Mouse (Mus musculus): Measurements from ENCODE around the gene Kcnj10.
A peak's percentile ranks its signal among the peaks of the same experiment; 100 is the strongest.

Gene Kcnj10

GRCm38 (mm10) chr1:172311921-172312767, 28.9 kb upstream of the Kcnj10 start:
- DNase-seq (ENCODE audit: low spot score in 2 of 2) = peak; percentile 83 to 88

DNA sequence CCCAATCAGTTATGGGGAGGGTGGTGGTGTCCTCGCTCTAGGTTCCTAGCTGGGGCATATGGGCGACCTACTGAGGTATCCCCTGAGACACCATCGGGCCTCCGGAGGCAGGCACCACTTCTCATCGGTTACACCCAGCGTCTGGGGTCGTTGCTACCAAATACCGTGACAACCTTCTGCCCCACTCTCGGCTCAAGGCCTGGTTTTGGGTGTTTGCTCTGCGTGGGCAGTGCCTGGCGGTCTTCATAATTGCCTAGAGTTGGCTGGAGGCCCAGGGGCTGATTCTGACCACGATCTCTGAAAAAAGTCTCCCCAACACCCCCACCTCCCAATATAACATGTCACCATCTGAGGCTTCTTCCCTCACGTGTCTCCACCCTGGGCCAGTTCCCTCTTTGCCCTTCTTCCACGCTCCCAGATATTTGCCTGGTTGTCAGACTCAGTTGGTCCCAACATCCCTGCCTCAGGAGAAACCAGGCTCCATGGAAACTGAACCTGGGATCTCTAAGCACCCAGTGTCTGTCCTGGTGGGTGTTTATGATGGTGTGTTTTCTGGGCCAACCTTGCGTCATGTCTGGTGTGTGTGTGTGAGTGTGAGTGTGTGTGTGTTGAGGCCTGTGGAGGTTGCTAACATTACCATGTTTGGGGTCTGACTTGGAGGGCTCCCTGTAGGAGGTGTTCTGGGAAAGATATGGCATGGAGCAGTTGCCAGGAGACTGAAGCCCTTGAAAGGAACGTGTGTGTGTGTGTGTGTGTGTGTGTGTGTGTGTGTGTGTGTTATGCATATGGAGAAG, 28.0 kb upstream of the Kcnj10 start:
- no peak for DNase-seq (ENCODE audit: low spot score in 2 of 2)

GRCm38 (mm10) chr1:172313613-172314411, 27.2 kb upstream of the Kcnj10 start:
- no peak for DNase-seq (ENCODE audit: low spot score in 2 of 2)

DNA sequence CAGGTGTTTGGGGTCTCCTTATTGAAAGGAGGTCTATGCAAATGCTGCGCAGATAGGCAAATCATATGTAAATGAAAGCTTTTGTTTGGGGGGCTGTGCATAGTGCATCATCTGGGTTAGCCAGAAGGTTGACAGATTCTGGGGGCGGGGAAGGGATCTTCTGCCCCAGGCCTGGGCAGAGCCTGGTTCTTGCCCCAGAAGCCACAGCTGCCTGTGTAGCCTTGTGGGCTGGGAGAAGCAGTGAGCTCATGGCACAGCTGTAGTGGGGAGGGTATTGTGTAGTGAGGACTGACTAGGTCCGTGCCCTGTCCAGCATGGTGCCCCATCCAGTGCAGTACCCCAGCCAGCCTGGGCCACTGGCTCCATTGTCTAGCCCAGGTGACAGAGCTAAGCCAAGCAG, 26.1 kb upstream of the Kcnj10 start:
- DNase-seq (ENCODE audit: low spot score in 2 of 2) = no peak

DNA sequence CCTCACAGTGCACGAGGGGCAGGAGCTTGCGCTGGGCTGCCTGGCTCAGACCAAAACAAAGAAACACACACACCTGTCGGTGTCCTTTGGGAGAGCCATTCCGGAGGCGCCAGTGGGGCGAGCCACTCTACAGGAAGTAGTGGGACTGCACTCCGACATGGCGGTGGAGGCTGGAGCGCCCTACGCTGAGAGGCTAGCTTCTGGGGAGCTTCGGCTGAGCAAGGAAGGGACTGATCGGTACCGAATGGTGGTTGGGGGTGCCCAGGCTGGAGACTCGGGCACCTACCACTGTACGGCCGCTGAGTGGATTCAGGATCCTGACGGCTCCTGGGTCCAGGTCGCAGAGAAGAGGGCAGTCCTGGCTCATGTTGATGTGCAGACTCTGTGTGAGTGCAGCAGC, 23.6 kb upstream of the Kcnj10 start:
- DNase-seq (ENCODE audit: low spot score in 2 of 2) = no peak

DNA sequence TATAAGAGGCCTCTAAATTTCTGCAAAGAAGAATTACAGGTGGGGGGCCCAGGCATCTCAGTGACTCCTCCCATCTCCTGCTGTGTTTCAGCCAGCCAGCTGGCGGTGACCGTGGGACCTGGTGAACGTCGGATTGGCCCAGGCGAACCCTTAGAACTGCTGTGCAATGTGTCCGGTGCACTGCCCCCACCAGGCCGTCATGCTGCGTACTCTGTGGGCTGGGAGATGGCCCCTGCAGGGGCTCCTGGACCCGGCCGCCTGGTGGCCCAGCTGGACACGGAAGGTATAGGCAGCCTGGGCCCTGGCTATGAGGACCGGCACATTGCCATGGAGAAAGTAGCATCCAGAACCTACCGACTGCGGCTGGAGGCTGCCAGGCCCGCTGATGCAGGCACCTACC, 23.1 kb upstream of the Kcnj10 start:
- no peak for DNase-seq (ENCODE audit: low spot score in 2 of 2)

- DNase-seq (ENCODE audit: low spot score in 2 of 2) = no peak
These were observed 22.5 kb upstream of the Kcnj10 start for GRCm38 (mm10) chr1:172318424-172319035.

DNA sequence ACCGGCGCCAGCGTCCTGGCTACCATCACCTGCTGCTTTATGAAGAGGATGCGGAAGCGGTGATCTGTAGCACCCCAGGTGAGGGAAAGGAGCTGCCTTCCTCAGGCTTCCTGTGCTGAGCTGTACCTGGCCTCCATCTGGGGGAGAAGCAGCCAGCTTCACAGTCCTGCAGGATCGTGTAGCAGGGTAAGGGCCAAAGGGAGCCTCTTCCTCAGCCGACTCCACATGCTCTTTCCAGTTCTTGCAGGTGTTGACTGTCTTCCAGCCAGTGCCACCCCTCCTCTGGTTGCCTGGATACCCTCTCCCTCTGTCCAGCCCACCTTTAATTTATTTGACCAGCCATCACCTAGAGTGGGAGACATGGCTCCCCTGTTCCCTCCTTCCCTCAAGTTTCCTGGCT, 21.7 kb upstream of the Kcnj10 start:
- no peak for DNase-seq (ENCODE audit: low spot score in 2 of 2)

DNA sequence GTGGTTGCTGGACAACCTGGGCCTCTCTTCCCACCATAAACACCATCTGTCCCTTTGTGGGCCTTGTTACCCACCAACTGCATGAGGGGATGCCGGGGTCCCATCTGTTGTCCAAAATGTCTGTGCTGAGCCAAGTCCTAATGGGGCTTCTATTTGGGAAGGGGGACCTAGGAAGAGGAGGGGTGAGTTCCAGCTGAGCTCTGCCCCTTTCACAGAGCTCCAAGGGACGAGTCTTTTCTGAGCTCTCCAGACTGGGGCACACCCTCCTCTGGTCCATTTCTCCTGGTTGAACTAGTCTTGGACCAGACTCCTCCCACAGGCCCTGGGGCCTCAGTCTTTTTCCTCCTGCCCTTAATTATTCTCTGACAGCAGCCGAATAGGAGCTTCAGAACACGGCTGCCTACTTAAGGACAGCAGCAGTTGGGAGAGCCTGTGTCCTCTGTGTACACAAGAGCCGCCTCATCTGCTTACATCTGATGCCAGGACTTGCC, 21.0 kb upstream of the Kcnj10 start:
- no peak for DNase-seq (ENCODE audit: low spot score in 2 of 2)

DNA sequence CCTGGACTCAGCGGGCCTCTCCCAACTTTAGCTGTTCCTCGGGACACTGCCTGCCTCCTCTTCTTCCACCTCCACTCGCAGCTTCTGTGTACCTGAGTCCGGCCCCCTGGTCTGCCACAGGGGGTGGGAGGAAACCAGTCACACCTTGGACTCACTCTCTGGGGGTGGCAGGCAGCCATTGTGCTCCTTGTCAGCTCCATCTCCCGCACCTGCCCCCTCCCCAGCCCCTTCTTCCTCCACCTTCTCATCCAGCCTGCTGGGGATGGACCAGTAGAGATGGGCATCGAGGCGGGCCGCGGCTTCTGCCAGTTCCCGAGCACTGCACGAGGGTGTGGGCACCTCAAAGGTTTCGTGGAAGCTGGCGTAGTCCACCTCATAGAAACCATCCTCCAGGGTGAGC, 18.3 kb upstream of the Kcnj10 start:
- DNase-seq (ENCODE audit: low spot score in 2 of 2) = no peak

GRCm38 (mm10) chr1:172323298-172323697, 17.7 kb upstream of the Kcnj10 start:
- DNase-seq (ENCODE audit: low spot score in 2 of 2) = no peak

DNA sequence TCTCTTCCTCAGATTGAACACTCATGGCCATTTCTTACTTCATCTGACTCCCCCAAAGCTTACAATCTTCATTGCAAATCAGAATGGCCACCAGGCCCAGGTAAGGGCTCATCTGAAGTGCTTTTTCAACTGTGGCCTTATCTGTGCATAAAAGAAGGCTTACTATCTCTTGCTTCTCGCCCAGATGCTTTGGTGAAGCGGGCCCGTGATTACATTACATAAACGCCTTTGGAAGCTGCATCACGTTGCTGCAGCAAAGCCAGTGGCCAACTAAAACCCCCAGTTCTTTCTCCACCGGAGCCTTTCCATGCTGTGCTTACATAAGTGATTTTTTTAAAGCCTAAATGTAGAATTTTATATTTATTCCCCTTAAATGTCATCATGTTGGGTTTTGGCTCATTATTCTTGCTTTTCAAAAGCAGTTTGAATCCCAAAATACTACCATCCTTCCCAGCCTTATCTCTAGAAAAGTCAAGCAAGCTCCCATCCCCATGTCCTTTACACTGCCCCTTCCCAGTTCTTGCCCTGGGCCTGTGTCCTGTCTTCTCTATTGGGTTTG, 17.1 kb upstream of the Kcnj10 start:
- DNase-seq (ENCODE audit: low spot score in 2 of 2) = no peak

DNA sequence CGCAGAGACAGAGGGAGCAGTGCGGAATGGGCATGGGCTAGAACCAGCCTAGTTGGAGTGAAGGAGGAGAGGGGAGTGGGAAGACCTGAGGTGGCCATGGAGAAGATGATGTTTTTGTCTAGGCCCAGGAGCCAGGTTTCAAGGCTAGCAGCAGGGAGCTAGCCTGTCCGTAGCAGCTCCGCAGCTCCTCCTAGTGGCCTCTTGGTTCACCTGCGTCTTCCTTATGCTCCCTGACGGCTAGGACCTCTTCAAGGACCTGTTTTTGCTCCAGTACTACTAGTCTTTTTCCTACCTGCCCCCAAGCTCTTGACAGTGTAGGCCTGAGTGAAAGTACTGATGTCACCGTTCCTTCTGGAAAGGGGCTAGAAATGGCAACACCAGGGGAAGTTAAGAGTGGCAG, 16.3 kb upstream of the Kcnj10 start:
- DNase-seq (ENCODE audit: low spot score in 2 of 2) = peak; percentile 53 to 58

- DNase-seq (ENCODE audit: low spot score in 2 of 2) = peak; percentile 56 to 75
These were observed 15.1 kb upstream of the Kcnj10 start for GRCm38 (mm10) chr1:172325680-172326535.

DNA sequence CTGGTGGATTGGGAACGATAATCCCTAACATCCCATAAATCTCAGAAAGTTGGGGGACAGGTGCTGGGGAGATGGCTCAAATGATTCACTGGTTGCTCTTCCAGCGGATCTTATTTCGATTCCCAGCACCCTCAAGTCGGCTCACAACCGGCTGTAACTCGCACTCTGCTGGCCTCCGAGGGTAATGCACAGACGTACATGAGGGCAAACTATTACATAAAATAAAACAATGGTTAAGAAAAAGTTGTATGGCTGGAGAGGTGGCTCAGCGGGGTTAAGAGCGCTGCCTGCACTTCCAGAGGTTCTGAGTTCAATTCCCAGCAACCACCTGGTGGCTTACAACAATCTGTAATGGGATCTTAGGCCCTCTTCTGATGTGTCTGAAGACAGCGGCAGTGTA, 14.3 kb upstream of the Kcnj10 start:
- no peak for DNase-seq (ENCODE audit: low spot score in 2 of 2)

DNA sequence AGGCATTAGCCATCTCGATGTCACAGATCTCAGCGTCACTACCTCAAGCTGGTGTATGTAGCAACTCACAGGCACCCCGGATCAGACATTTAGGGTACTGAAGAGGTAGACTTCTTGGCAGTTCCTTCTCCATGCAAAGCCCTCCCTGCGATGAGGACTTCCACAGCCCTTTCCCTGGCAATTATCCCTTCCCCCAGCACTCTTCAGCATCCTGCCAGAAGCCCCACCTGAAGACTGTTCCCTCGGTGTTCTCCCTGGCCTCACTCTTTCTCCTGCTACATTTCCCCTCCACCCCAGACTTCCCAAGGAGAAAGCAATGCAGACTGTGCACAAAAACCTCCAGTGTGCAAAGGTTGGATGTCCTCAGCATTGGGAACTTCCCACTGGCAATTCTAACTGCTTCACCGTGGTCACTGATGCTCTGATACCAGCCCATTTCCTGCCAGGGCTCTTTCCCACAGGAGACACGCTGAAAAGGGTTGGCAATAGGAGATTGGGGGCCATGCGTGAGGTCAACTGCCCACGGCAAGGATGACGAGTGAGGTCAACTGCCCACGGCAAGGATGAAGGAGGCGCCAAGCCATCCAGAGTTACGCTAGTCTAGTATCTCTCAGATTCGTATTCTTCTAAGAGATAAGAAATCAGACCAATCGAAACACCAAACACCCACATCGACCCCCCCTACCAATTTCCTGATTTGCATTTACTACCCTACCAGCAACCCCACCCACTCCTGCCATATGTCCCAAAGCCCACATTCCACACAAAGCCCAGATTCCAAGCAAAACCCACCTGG, 13.6 kb upstream of the Kcnj10 start:
- DNase-seq (ENCODE audit: low spot score in 2 of 2) = no peak

DNA sequence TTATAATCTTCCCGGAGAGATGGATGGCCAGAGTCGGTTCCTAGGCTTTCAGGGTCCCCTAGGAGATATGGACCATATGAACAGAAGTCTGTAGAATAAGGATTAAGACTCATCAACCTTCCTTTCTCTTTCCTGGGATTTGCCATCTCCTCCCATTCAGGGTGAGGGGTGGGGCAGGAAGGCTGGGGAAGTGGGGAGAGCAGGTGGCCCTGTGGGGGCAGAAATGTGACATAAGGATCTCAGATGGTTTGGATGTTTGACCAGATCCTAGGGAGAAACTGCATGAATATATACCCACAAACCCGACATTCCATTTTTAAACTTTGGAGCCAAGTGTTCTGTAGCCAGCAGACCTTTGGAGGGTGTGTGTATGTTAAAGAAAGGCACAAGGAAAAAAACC, 13.0 kb upstream of the Kcnj10 start:
- no peak for DNase-seq (ENCODE audit: low spot score in 2 of 2)

GRCm38 (mm10) chr1:172328461-172328860, 12.5 kb upstream of the Kcnj10 start:
- no peak for DNase-seq (ENCODE audit: low spot score in 2 of 2)

GRCm38 (mm10) chr1:172329131-172329530, 11.9 kb upstream of the Kcnj10 start, which contains the start of gene Kcnj9:
TSS of gene Kcnj9 (minus strand) at chr1:172329318.
- no peak for DNase-seq (ENCODE audit: low spot score in 2 of 2)

Measured in urinary bladder, adult 18-20 months (tissue).